Mouse (Mus musculus): ENCODE data around the gene Arrdc2.

GRCm38 (mm10) chr8:70863956-70864711 is 24.6 kb upstream of the Arrdc2 start:
- TF ChIP-seq EP300 (IDR thresholded peaks at IDR 0.05; ENCODE audit: low read depth) (no peak), CTCF (IDR thresholded peaks at IDR 0.05; ENCODE audit: low read depth) (no peak)
